Mouse (Mus musculus) liver, embryonic 13.5 days (tissue): Measurements from ENCODE around the gene Olfr1219. TPM values are rescaled to one million over a fixed set of nuclear protein-coding genes. Genes with fewer than 3 reads are reported as not detected.

Experiments used
- ATAC-seq: fragments of 200-750 bp; cut with Nextera tagmentation; 2 replicates; pipeline ENCODE4 v1.8.0; 2017; ENCODE audit warnings: low read depth, mild to moderate bottlenecking, moderate number of reproducible peaks, moderate library complexity
- DNase-seq: peaks from one replicate; pipeline ENCODE4 v3.0.0; 2022
- H3K27ac ChIP-seq: fragments of 300-500 bp; sonication (generic); 2 replicates; pipeline ENCODE4 v1.5.1; 2015; ENCODE audit warnings: moderate library complexity, mild to moderate bottlenecking, inconsistent platforms
- H3K27me3 ChIP-seq: fragments of 300-500 bp; sonication (generic); 2 replicates; pipeline ENCODE4 v1.6.1; 2015; ENCODE audit warnings: mild to moderate bottlenecking, inconsistent platforms
- H3K36me3 ChIP-seq: fragments of 300-500 bp; sonication (generic); 2 replicates; pipeline ENCODE4 v1.6.1; 2015; ENCODE audit warnings: mild to moderate bottlenecking, inconsistent platforms
- H3K4me1 ChIP-seq: fragments of 300-500 bp; sonication (generic); replicated peaks from 2 replicates; pipeline ENCODE4 v1.6.1; 2015; ENCODE audit warnings: inconsistent platforms
- H3K4me2 ChIP-seq: fragments of 300-500 bp; sonication (generic); 2 replicates; pipeline ENCODE4 v1.6.1; 2015; ENCODE audit warnings: inconsistent platforms, mild to moderate bottlenecking, moderate library complexity
- H3K4me3 ChIP-seq: fragments of 300-500 bp; sonication (generic); replicated peaks from 2 replicates; pipeline ENCODE4 v1.5.1; 2015; ENCODE audit warnings: mild to moderate bottlenecking, inconsistent platforms
- H3K9ac ChIP-seq: fragments of 300-500 bp; sonication (generic); 2 replicates; pipeline ENCODE4 v1.6.1; 2015; ENCODE audit warnings: mild to moderate bottlenecking, inconsistent platforms
- H3K9me3 ChIP-seq: fragments of 300-500 bp; sonication (generic); replicated peaks from 2 replicates; pipeline ENCODE4 v1.6.1; 2016; ENCODE audit warnings: inconsistent platforms
- WGBS: fragments of 180-500 bp; shearing (Covaris S2); methylation state at CpG from one replicate; pipeline ENCODE4 v1.1.7; 2015; ENCODE audit not compliant: insufficient replicate concordance; 5-methylcytosine and 5-hydroxymethylcytosine counted together
- polyA plus RNA-seq: library from polyadenylated mRNA; unstranded; fragments of >200 nt; fragmentation: Nextera tagmentation; extraction: Ambion mirVana; gene quantifications from 2 replicates; pipeline ENCODE4 v1.2.1, GENCODE M21; 2015

Gene Olfr1219
- polyA plus RNA-seq: not detected in 2 replicates

- Histone ChIP-seq H3K4me3 (no peak within 1 kb of the TSS), H3K9ac (no peak within 1 kb of the TSS)
- no peak for ATAC-seq
Measured at GRCm38 (mm10) chr2:89083413-89083812, at the start of gene Olfr1219. Gene Olfr1219, minus strand, starts transcription at chr2:89083513.

GRCm38 (mm10) chr2:89132954-89133353, 49.6 kb upstream of the Olfr1219 start, which contains the start of gene Olfr1222:
Gene Olfr1222, minus strand, starts transcription at chr2:89133054.
- Histone ChIP-seq H3K27ac (no peak within 1 kb of the TSS), H3K9me3 (no peaks in the 10 kb centered on the region), H3K4me1 (no peaks in the 10 kb centered on the region), H3K4me3 (no peak within 1 kb of the TSS), H3K27me3 (no peaks in the 10 kb centered on the region), H3K36me3 (no peaks in the 10 kb centered on the region), H3K9ac (no peak within 1 kb of the TSS), H3K4me2 (no peak within 1 kb of the TSS)
- ATAC-seq: no peak
- WGBS: 40% methylated on average over 3 of the region's 3 CpGs
- no peak for DNase-seq

More at GRCm38 (mm10) chr2:89083413-89083812, at the start of gene Olfr1219:
- Histone ChIP-seq H3K9me3 (no peaks in the 10 kb centered on the region), H3K27ac (no peak within 1 kb of the TSS), H3K4me2 (no peak within 1 kb of the TSS), H3K36me3 (no peaks in the 10 kb centered on the region), H3K27me3 (no peaks in the 10 kb centered on the region), H3K4me1 (no peaks in the 10 kb centered on the region)
- no peak for DNase-seq
- 48% methylated on average over 1 of the region's 1 CpGs for WGBS

GRCm38 (mm10) chr2:89117183-89117582, 33.9 kb upstream of the Olfr1219 start, which contains the start of gene Olfr1221:
Gene Olfr1221, minus strand, starts transcription at chr2:89117283.
- Histone ChIP-seq H3K36me3 (no peaks in the 10 kb centered on the region), H3K9me3 (no peaks in the 10 kb centered on the region), H3K27me3 (no peaks in the 10 kb centered on the region), H3K4me2 (no peak within 1 kb of the TSS), H3K27ac (no peak within 1 kb of the TSS), H3K4me1 (no peaks in the 10 kb centered on the region), H3K9ac (no peak within 1 kb of the TSS), H3K4me3 (no peak within 1 kb of the TSS)
- WGBS: 40% methylated on average over 2 of the region's 2 CpGs
- DNase-seq (no peak), ATAC-seq (no peak)

GRCm38 (mm10) chr2:89106735-89107134, 23.4 kb upstream of the Olfr1219 start, which contains the start of gene Olfr1220:
Gene Olfr1220, minus strand, starts transcription at chr2:89106835.
- no peak for ATAC-seq
- Histone ChIP-seq H3K4me1 (no peaks in the 10 kb centered on the region), H3K36me3 (no peaks in the 10 kb centered on the region), H3K9ac (no peak within 1 kb of the TSS), H3K4me3 (no peak within 1 kb of the TSS), H3K27ac (no peak within 1 kb of the TSS), H3K4me2 (no peak within 1 kb of the TSS), H3K9me3 (no peaks in the 10 kb centered on the region), H3K27me3 (no peaks in the 10 kb centered on the region)
- 48% methylated on average over 3 of the region's 3 CpGs for WGBS
- DNase-seq: no peak

GRCm38 (mm10) chr2:89105651-89106050, 22.3 kb upstream of the Olfr1219 start:
- Histone ChIP-seq H3K4me3 (no peak overlapping the region), H3K4me1 (no peaks in the 10 kb centered on the region), H3K9ac (no peak overlapping the region), H3K9me3 (no peaks in the 10 kb centered on the region), H3K36me3 (no peaks in the 10 kb centered on the region), H3K4me2 (no peak overlapping the region), H3K27me3 (no peaks in the 10 kb centered on the region), H3K27ac (no peak overlapping the region)
- DNase-seq (no peak), ATAC-seq (no peak)

GRCm38 (mm10) chr2:89093848-89094247, 10.5 kb upstream of the Olfr1219 start:
- Histone ChIP-seq H3K4me1 (no peaks in the 10 kb centered on the region), H3K4me3 (no peak overlapping the region), H3K9me3 (no peaks in the 10 kb centered on the region), H3K9ac (no peak overlapping the region), H3K27ac (no peak overlapping the region), H3K36me3 (no peaks in the 10 kb centered on the region), H3K27me3 (no peaks in the 10 kb centered on the region), H3K4me2 (no peak overlapping the region)
- ATAC-seq: no peak
- WGBS: 85% methylated on average over 1 of the region's 1 CpGs
- no peak for DNase-seq

GRCm38 (mm10) chr2:89081487-89081886, 1.8 kb downstream of the Olfr1219 start:
- H3K9ac ChIP-seq: no peak overlapping the region
- ATAC-seq (no peak), DNase-seq (no peak)
- H3K4me2 ChIP-seq: no peak overlapping the region
- H3K9me3 ChIP-seq: no peaks in the 10 kb centered on the region
- H3K4me1 ChIP-seq: no peaks in the 10 kb centered on the region
- no peaks in the 10 kb centered on the region for H3K27me3 ChIP-seq
- H3K27ac ChIP-seq: no peak overlapping the region
- H3K4me3 ChIP-seq: no peak overlapping the region
- no peaks in the 10 kb centered on the region for H3K36me3 ChIP-seq

GRCm38 (mm10) chr2:89061087-89061486, 22.2 kb downstream of the Olfr1219 start, which contains the start of gene Olfr1218:
Gene Olfr1218, minus strand, starts transcription at chr2:89061187.
- no peaks in the 10 kb centered on the region for H3K36me3 ChIP-seq
- no peak within 1 kb of the TSS for H3K27ac ChIP-seq
- no peaks in the 10 kb centered on the region for H3K27me3 ChIP-seq
- H3K4me2 ChIP-seq: no peak within 1 kb of the TSS
- DNase-seq: no peak
- H3K9me3 ChIP-seq: no peaks in the 10 kb centered on the region
- no peak within 1 kb of the TSS for H3K9ac ChIP-seq
- H3K4me3 ChIP-seq: no peak within 1 kb of the TSS
- no peak for ATAC-seq
- H3K4me1 ChIP-seq: no peaks in the 10 kb centered on the region

GRCm38 (mm10) chr2:89031965-89032364, 51.3 kb downstream of the Olfr1219 start, which contains the start of gene Olfr1217:
Gene Olfr1217, minus strand, starts transcription at chr2:89032065.
- Histone ChIP-seq H3K9ac (no peak within 1 kb of the TSS), H3K4me1 (no peaks in the 10 kb centered on the region), H3K27me3 (no peaks in the 10 kb centered on the region), H3K4me3 (no peak within 1 kb of the TSS), H3K36me3 (no peaks in the 10 kb centered on the region), H3K27ac (no peak within 1 kb of the TSS), H3K4me2 (no peak within 1 kb of the TSS), H3K9me3 (no peaks in the 10 kb centered on the region)
- WGBS: 41% methylated on average over 2 of the region's 2 CpGs
- ATAC-seq: no peak
- DNase-seq: no peak

Other genes with a start within 250 kb of the Olfr1219 start
- gene Olfr1204, start 234.2 kb downstream of the Olfr1219 start, polyA plus RNA-seq: not detected in 2 replicates
- gene Olfr1206, start 220.3 kb downstream of the Olfr1219 start, polyA plus RNA-seq: not detected in 2 replicates
- not detected in 2 replicates for gene Olfr1208, start 181.2 kb downstream of the Olfr1219 start, polyA plus RNA-seq
- not detected in 2 replicates for gene Olfr1209, start 168.4 kb downstream of the Olfr1219 start, polyA plus RNA-seq
- gene Olfr1211, start 145.4 kb downstream of the Olfr1219 start, polyA plus RNA-seq: not detected in 2 replicates
- not detected in 2 replicates for gene Olfr1212, start 129.5 kb downstream of the Olfr1219 start, polyA plus RNA-seq
- gene Gm13762, start 103.2 kb downstream of the Olfr1219 start, polyA plus RNA-seq: not detected in 2 replicates
- not detected in 2 replicates for gene Olfr1214, start 90.9 kb downstream of the Olfr1219 start, polyA plus RNA-seq
- gene Olfr1215, start 76.5 kb downstream of the Olfr1219 start, polyA plus RNA-seq: not detected in 2 replicates
- gene Olfr1216, start 65.2 kb downstream of the Olfr1219 start, polyA plus RNA-seq: not detected in 2 replicates
- not detected in 2 replicates for gene Olfr1217, start 51.4 kb downstream of the Olfr1219 start, polyA plus RNA-seq
- gene Olfr1218, start 22.3 kb downstream of the Olfr1219 start, polyA plus RNA-seq: not detected in 2 replicates
- gene Olfr1220, start 23.3 kb upstream of the Olfr1219 start, polyA plus RNA-seq: not detected in 2 replicates
- gene Olfr1221, start 33.8 kb upstream of the Olfr1219 start, polyA plus RNA-seq: not detected in 2 replicates
- gene Olfr1222, start 49.5 kb upstream of the Olfr1219 start, polyA plus RNA-seq: not detected in 2 replicates
- not detected in 2 replicates for gene Olfr1223, start 68.0 kb upstream of the Olfr1219 start, polyA plus RNA-seq
- not detected in 2 replicates for gene Olfr1224-ps1, start 80.6 kb upstream of the Olfr1219 start, polyA plus RNA-seq
- not detected in 2 replicates for gene Olfr1225, start 91.2 kb upstream of the Olfr1219 start, polyA plus RNA-seq
- gene Olfr1226, start 116.5 kb upstream of the Olfr1219 start, polyA plus RNA-seq: not detected in 2 replicates
- gene Olfr1228, start 170.5 kb upstream of the Olfr1219 start, polyA plus RNA-seq: not detected in 2 replicates
- not detected in 2 replicates for gene Olfr1229, start 204.5 kb upstream of the Olfr1219 start, polyA plus RNA-seq
- not detected in 2 replicates for gene Olfr1230, start 213.8 kb upstream of the Olfr1219 start, polyA plus RNA-seq
- gene Olfr1231, start 223.6 kb upstream of the Olfr1219 start, polyA plus RNA-seq: not detected in 2 replicates
- not detected in 2 replicates for gene Olfr1232, start 246.2 kb upstream of the Olfr1219 start, polyA plus RNA-seq